Mouse (Mus musculus): ENCODE measurements around the gene Ntng1.

Ntng1 gene

GRCm38 (mm10) chr3:109931021-109931420 is 212.8 kb downstream of the Ntng1 start:
- no peak for DNase-seq (ENCODE audit: low read depth, low spot score)

- no peak for DNase-seq (ENCODE audit: low read depth, low spot score)
Measured at GRCm38 (mm10) chr3:109923788-109924187, 220.0 kb downstream of the Ntng1 start.

GRCm38 (mm10) chr3:109918996-109919395 is 224.8 kb downstream of the Ntng1 start:
- DNase-seq (ENCODE audit: low read depth, low spot score) = no peak

GRCm38 (mm10) chr3:109917926-109918694 is 225.7 kb downstream of the Ntng1 start:
- no peak for DNase-seq (ENCODE audit: low read depth, low spot score)

- DNase-seq (ENCODE audit: low read depth, low spot score) = no peak
Measured at GRCm38 (mm10) chr3:109917077-109917476, 226.7 kb downstream of the Ntng1 start.

- DNase-seq (ENCODE audit: low read depth, low spot score) = no peak
Measured at GRCm38 (mm10) chr3:109914226-109914625, 229.6 kb downstream of the Ntng1 start.

- DNase-seq (ENCODE audit: low read depth, low spot score) = no peak
Measured at GRCm38 (mm10) chr3:109890600-109890999, 253.2 kb downstream of the Ntng1 start.

GRCm38 (mm10) chr3:109885672-109886071 is 258.1 kb downstream of the Ntng1 start:
- no peak for DNase-seq (ENCODE audit: low read depth, low spot score)

- no peak for DNase-seq (ENCODE audit: low read depth, low spot score)
Measured at GRCm38 (mm10) chr3:109879061-109879460, 264.8 kb downstream of the Ntng1 start.

- no peak for DNase-seq (ENCODE audit: low read depth, low spot score)
Measured at GRCm38 (mm10) chr3:109871986-109872385, 271.8 kb downstream of the Ntng1 start.

GRCm38 (mm10) chr3:109858276-109858675 is 285.5 kb downstream of the Ntng1 start:
- no peak for DNase-seq (ENCODE audit: low read depth, low spot score)

- no peak for DNase-seq (ENCODE audit: low read depth, low spot score)
Measured at GRCm38 (mm10) chr3:109854449-109855155, 289.2 kb downstream of the Ntng1 start.

GRCm38 (mm10) chr3:109846660-109847059 is 297.2 kb downstream of the Ntng1 start:
- no peak for DNase-seq (ENCODE audit: low read depth, low spot score)

- DNase-seq (ENCODE audit: low read depth, low spot score) = no peak
Measured at GRCm38 (mm10) chr3:109825806-109826205, 318.0 kb downstream of the Ntng1 start.

- no peak for DNase-seq (ENCODE audit: low read depth, low spot score)
Measured at GRCm38 (mm10) chr3:109822803-109823474, 320.9 kb downstream of the Ntng1 start.

- DNase-seq (ENCODE audit: low read depth, low spot score) = no peak
Measured at GRCm38 (mm10) chr3:109818821-109819685, 324.8 kb downstream of the Ntng1 start.

- no peak for DNase-seq (ENCODE audit: low read depth, low spot score)
Measured at GRCm38 (mm10) chr3:109809065-109809464, 334.7 kb downstream of the Ntng1 start.

- DNase-seq (ENCODE audit: low read depth, low spot score) = no peak
Measured at GRCm38 (mm10) chr3:109807211-109807934, 336.4 kb downstream of the Ntng1 start.

GRCm38 (mm10) chr3:109804145-109804544 is 339.7 kb downstream of the Ntng1 start:
- no peak for DNase-seq (ENCODE audit: low read depth, low spot score)

- no peak for DNase-seq (ENCODE audit: low read depth, low spot score)
Measured at GRCm38 (mm10) chr3:109803616-109804015, 340.2 kb downstream of the Ntng1 start.

- DNase-seq (ENCODE audit: low read depth, low spot score) = no peak
Measured at GRCm38 (mm10) chr3:109797354-109797753, 346.5 kb downstream of the Ntng1 start.
